Mouse (Mus musculus) E14TG2a.4 (cell line): ENCODE results near the gene Sik3.
A peak's percentile ranks its signal among the peaks of the same experiment; 100 is the strongest.

ENCODE experiments used
- H3K27me3 ChIP-seq: 2 replicates; pipeline ENCODE4 v1.6.1; 2014; ENCODE audit warnings: low read length, control low read depth; ENCODE audit not compliant: insufficient read depth
- H3K36me3 ChIP-seq: 2 replicates; pipeline ENCODE4 v1.6.1; 2014; ENCODE audit warnings: low read length, control low read depth; ENCODE audit not compliant: insufficient read depth
- H3K4me1 ChIP-seq: replicated peaks from 2 replicates; pipeline ENCODE4 v1.6.1; 2014; ENCODE audit warnings: low read depth, low read length, control low read depth
- H3K4me3 ChIP-seq: replicated peaks from 2 replicates; pipeline ENCODE4 v1.5.1; 2014; ENCODE audit warnings: mild to moderate bottlenecking, low read length
- H3K9me3 ChIP-seq: 2 replicates; pipeline ENCODE4 v1.6.1; 2014; ENCODE audit warnings: low read length, control low read depth
- CTCF ChIP-seq: conservative IDR thresholded peaks from 2 replicates; pipeline ENCODE4 v1.5.1; 2014; ENCODE audit warnings: low read length
- NANOG ChIP-seq: IDR thresholded peaks from 2 replicates; pipeline ENCODE4 v1.6.1; 2014; ENCODE audit warnings: borderline replicate concordance, low read length, mixed read lengths
- POU5F1 ChIP-seq: IDR thresholded peaks from 2 replicates; pipeline ENCODE4 v1.6.1; 2014; ENCODE audit warnings: low read length, borderline replicate concordance

The Sik3 gene

GRCm38 (mm10) chr9:46184542-46184941, 171.9 kb downstream of the Sik3 start:
- H3K9me3 ChIP-seq: no peaks in the 10 kb centered on the region
- no peaks in the 10 kb centered on the region for H3K27me3 ChIP-seq
- peaks cover 23% of the 10 kb centered on the region for H3K4me1 ChIP-seq
- H3K36me3 ChIP-seq: no peaks in the 10 kb centered on the region
- no peak overlapping the region for H3K4me3 ChIP-seq
- TF ChIP-seq CTCF: no peak
- TF ChIP-seq NANOG: no peak
- no peak for TF ChIP-seq POU5F1

- TF ChIP-seq CTCF: peak; percentile 65
- TF ChIP-seq POU5F1: no peak
- no peak for TF ChIP-seq NANOG
- Histone ChIP-seq H3K4me1 (peaks cover 23% of the 10 kb centered on the region), H3K9me3 (no peaks in the 10 kb centered on the region), H3K4me3 (no peak overlapping the region), H3K36me3 (no peaks in the 10 kb centered on the region), H3K27me3 (no peaks in the 10 kb centered on the region)
These were observed 172.6 kb downstream of the Sik3 start for GRCm38 (mm10) chr9:46185191-46185590.

- Histone ChIP-seq H3K36me3 (no peaks in the 10 kb centered on the region), H3K4me1 (peaks cover 14% of the 10 kb centered on the region), H3K9me3 (no peaks in the 10 kb centered on the region), H3K27me3 (no peaks in the 10 kb centered on the region), H3K4me3 (no peak overlapping the region)
- TF ChIP-seq CTCF: peak; percentile 34
- TF ChIP-seq POU5F1: no peak
These were observed 173.8 kb downstream of the Sik3 start for GRCm38 (mm10) chr9:46186387-46186786.

GRCm38 (mm10) chr9:46188370-46188769, 175.8 kb downstream of the Sik3 start:
- H3K4me1 ChIP-seq: peaks cover 6% of the 10 kb centered on the region; the same call in 1 of the 2 replicates
- H3K4me3 ChIP-seq: no peak overlapping the region
- no peaks in the 10 kb centered on the region for H3K36me3 ChIP-seq
- TF ChIP-seq POU5F1 (no peak), CTCF (no peak), NANOG (no peak)
- H3K9me3 ChIP-seq: no peaks in the 10 kb centered on the region
- no peaks in the 10 kb centered on the region for H3K27me3 ChIP-seq

- Histone ChIP-seq H3K36me3 (peaks cover 2% of the 10 kb centered on the region), H3K4me3 (no peak overlapping the region), H3K4me1 (peaks cover 6% of the 10 kb centered on the region; the same call in 1 of the 2 replicates), H3K27me3 (no peaks in the 10 kb centered on the region), H3K9me3 (no peaks in the 10 kb centered on the region)
- no peak for TF ChIP-seq POU5F1
- TF ChIP-seq NANOG: no peak
- TF ChIP-seq CTCF: no peak
These were observed 176.3 kb downstream of the Sik3 start for GRCm38 (mm10) chr9:46188956-46189355.

GRCm38 (mm10) chr9:46189381-46189780, 176.8 kb downstream of the Sik3 start:
- peaks cover 6% of the 10 kb centered on the region for H3K36me3 ChIP-seq
- H3K27me3 ChIP-seq: no peaks in the 10 kb centered on the region
- no peaks in the 10 kb centered on the region for H3K9me3 ChIP-seq
- peaks cover 6% of the 10 kb centered on the region; the same call in 1 of the 2 replicates for H3K4me1 ChIP-seq
- TF ChIP-seq NANOG: no peak
- TF ChIP-seq CTCF: no peak
- no peak for TF ChIP-seq POU5F1
- no peak overlapping the region for H3K4me3 ChIP-seq

- Histone ChIP-seq H3K4me1 (0 out of 2 replicates have a peak, but pooled peaks cover 5% of the 10 kb centered on the region), H3K27me3 (no peaks in the 10 kb centered on the region), H3K36me3 (peaks cover 25% of the 10 kb centered on the region), H3K4me3 (no peak overlapping the region), H3K9me3 (no peaks in the 10 kb centered on the region)
- no peak for TF ChIP-seq POU5F1
- TF ChIP-seq CTCF: no peak
- no peak for TF ChIP-seq NANOG
These were observed 178.6 kb downstream of the Sik3 start for GRCm38 (mm10) chr9:46191234-46191633.

GRCm38 (mm10) chr9:46191644-46192043, 179.0 kb downstream of the Sik3 start:
- no peak overlapping the region for H3K4me3 ChIP-seq
- H3K4me1 ChIP-seq: 0 out of 2 replicates have a peak, but pooled peaks cover 5% of the 10 kb centered on the region
- no peaks in the 10 kb centered on the region for H3K27me3 ChIP-seq
- H3K9me3 ChIP-seq: no peaks in the 10 kb centered on the region
- peaks cover 29% of the 10 kb centered on the region for H3K36me3 ChIP-seq
- TF ChIP-seq NANOG (no peak), POU5F1 (no peak), CTCF (0 out of 2 replicates have a peak, but pooled peaks have one; percentile 8)

- H3K4me3 ChIP-seq: no peak overlapping the region
- H3K9me3 ChIP-seq: no peaks in the 10 kb centered on the region
- TF ChIP-seq POU5F1 (no peak), CTCF (no peak), NANOG (no peak)
- peaks cover 39% of the 10 kb centered on the region for H3K36me3 ChIP-seq
- 0 out of 2 replicates have a peak, but pooled peaks cover 5% of the 10 kb centered on the region for H3K4me1 ChIP-seq
- no peaks in the 10 kb centered on the region for H3K27me3 ChIP-seq
These were observed 180.0 kb downstream of the Sik3 start for GRCm38 (mm10) chr9:46192642-46193041.
